Mouse (Mus musculus): ENCODE measurements around the gene Cfap46. TPM values are rescaled to one million over a fixed set of nuclear protein-coding genes. Genes with fewer than 3 reads are reported as not detected.
A peak's percentile ranks its signal among the peaks of the same experiment; 100 is the strongest.

Gene Cfap46
- polyA plus RNA-seq, 1 experiment from 2014 or later, result not detected

GRCm38 (mm10) chr7:139692641-139693294, 9.2 kb upstream of the Cfap46 start:
- no peak overlapping the region for H3K4me2 ChIP-seq (ENCODE audit: low read length)
- H3K4me3 ChIP-seq (ENCODE audit: control insufficient read depth in 1 of 2, insufficient read depth in 1 of 2, low read depth in 1 of 2, low read length in 2 of 2), result no peak overlapping the region
- 87% methylated on average over 4 of the region's 4 CpGs for WGBS
- H3K27me3 ChIP-seq (ENCODE audit: control insufficient read depth, insufficient read depth, low read length), result no peaks in the 10 kb centered on the region
- ATAC-seq (ENCODE audit: insufficient number of reproducible peaks, insufficient read depth, low FRiP score, low read depth), result no peak
- no peaks in the 10 kb centered on the region for H3K4me1 ChIP-seq (ENCODE audit: control insufficient read depth in 2 of 2, insufficient read depth in 2 of 2, low read length in 2 of 2)
- H3K27ac ChIP-seq (replicated peaks in 1 of 2; ENCODE audit: control insufficient read depth in 1 of 2, insufficient read depth in 1 of 2, low read depth in 2 of 2, low read length in 2 of 2), result no peak overlapping the region
- H3K9ac ChIP-seq (ENCODE audit: low read length), result no peak overlapping the region
- peaks cover 7% of the 10 kb centered on the region; the same call in 1 of the 2 replicates for H3K9me3 ChIP-seq (ENCODE audit: control insufficient read depth, low read length)
- no peaks in the 10 kb centered on the region for H3K36me3 ChIP-seq (ENCODE audit: control insufficient read depth, insufficient read depth, low read length)

GRCm38 (mm10) chr7:139692211-139692610, 8.6 kb upstream of the Cfap46 start:
- no peak overlapping the region for H3K27ac ChIP-seq (replicated peaks in 1 of 2; ENCODE audit: control insufficient read depth in 1 of 2, insufficient read depth in 1 of 2, low read depth in 2 of 2, low read length in 2 of 2)
- H3K9me3 ChIP-seq (ENCODE audit: control insufficient read depth, low read length), result peaks cover 1% of the 10 kb centered on the region; the same call in 1 of the 2 replicates
- no peak for ATAC-seq (ENCODE audit: insufficient number of reproducible peaks, insufficient read depth, low FRiP score, low read depth)
- no peak overlapping the region for H3K4me2 ChIP-seq (ENCODE audit: low read length)
- WGBS, result 79% methylated on average over 11 of the region's 11 CpGs
- no peaks in the 10 kb centered on the region for H3K4me1 ChIP-seq (ENCODE audit: control insufficient read depth in 2 of 2, insufficient read depth in 2 of 2, low read length in 2 of 2)
- no peak overlapping the region for H3K4me3 ChIP-seq (ENCODE audit: control insufficient read depth in 1 of 2, insufficient read depth in 1 of 2, low read depth in 1 of 2, low read length in 2 of 2)
- H3K27me3 ChIP-seq (ENCODE audit: control insufficient read depth, insufficient read depth, low read length), result no peaks in the 10 kb centered on the region
- H3K9ac ChIP-seq (ENCODE audit: low read length), result no peak overlapping the region
- no peaks in the 10 kb centered on the region for H3K36me3 ChIP-seq (ENCODE audit: control insufficient read depth, insufficient read depth, low read length)

- Histone ChIP-seq H3K27ac (replicated peaks in 1 of 2; ENCODE audit: control insufficient read depth in 1 of 2, insufficient read depth in 1 of 2, low read depth in 2 of 2, low read length in 2 of 2) (no peak overlapping the region), H3K9me3 (ENCODE audit: control insufficient read depth, low read length) (no peaks in the 10 kb centered on the region), H3K36me3 (ENCODE audit: control insufficient read depth, insufficient read depth, low read length) (no peaks in the 10 kb centered on the region), H3K4me3 (ENCODE audit: control insufficient read depth in 1 of 2, insufficient read depth in 1 of 2, low read depth in 1 of 2, low read length in 2 of 2) (no peak overlapping the region), H3K27me3 (ENCODE audit: control insufficient read depth, insufficient read depth, low read length) (0 out of 2 replicates have a peak, but pooled peaks cover 8% of the 10 kb centered on the region), H3K9ac (ENCODE audit: low read length) (no peak overlapping the region), H3K4me2 (ENCODE audit: low read length) (no peak overlapping the region), H3K4me1 (ENCODE audit: control insufficient read depth in 2 of 2, insufficient read depth in 2 of 2, low read length in 2 of 2) (peaks cover 0 to 6% of the 10 kb centered on the region in 2 experiments; a peak in 3 of 4 replicates)
- ATAC-seq (ENCODE audit: insufficient number of reproducible peaks, insufficient read depth, low FRiP score, low read depth), result no peak
Observed at GRCm38 (mm10) chr7:139685336-139685735, 1.7 kb upstream of the Cfap46 start.

GRCm38 (mm10) chr7:139684553-139684929, 924 bp upstream of the Cfap46 start:
- H3K27me3 ChIP-seq (ENCODE audit: control insufficient read depth, insufficient read depth, low read length), result 0 out of 2 replicates have a peak, but pooled peaks cover 10% of the 10 kb centered on the region
- peak; percentile 80 for ATAC-seq (ENCODE audit: insufficient number of reproducible peaks, insufficient read depth, low FRiP score, low read depth)
- H3K4me3 ChIP-seq (ENCODE audit: control insufficient read depth in 1 of 2, insufficient read depth in 1 of 2, low read depth in 1 of 2, low read length in 2 of 2), result peak overlapping the region; percentile 50 to 83
- peak overlapping the region; percentile 66 for H3K9ac ChIP-seq (ENCODE audit: low read length)
- no peaks in the 10 kb centered on the region for H3K9me3 ChIP-seq (ENCODE audit: control insufficient read depth, low read length)
- H3K27ac ChIP-seq (replicated peaks in 1 of 2; ENCODE audit: control insufficient read depth in 1 of 2, insufficient read depth in 1 of 2, low read depth in 2 of 2, low read length in 2 of 2), result no peak overlapping the region
- H3K36me3 ChIP-seq (ENCODE audit: control insufficient read depth, insufficient read depth, low read length), result no peaks in the 10 kb centered on the region
- peak overlapping the region; percentile 91 for H3K4me2 ChIP-seq (ENCODE audit: low read length)
- H3K4me1 ChIP-seq (ENCODE audit: control insufficient read depth in 2 of 2, insufficient read depth in 2 of 2, low read length in 2 of 2), result peaks cover 0 to 6% of the 10 kb centered on the region in 2 experiments; a peak in 3 of 4 replicates
- under 1% methylated on average over 14 of the region's 14 CpGs for WGBS

- no peak overlapping the region for H3K4me2 ChIP-seq (ENCODE audit: low read length)
- no peaks in the 10 kb centered on the region for H3K36me3 ChIP-seq (ENCODE audit: control insufficient read depth, insufficient read depth, low read length)
- 60% methylated on average over 11 of the region's 11 CpGs for WGBS
- peaks cover 0 to 6% of the 10 kb centered on the region in 2 experiments; a peak in 3 of 4 replicates for H3K4me1 ChIP-seq (ENCODE audit: control insufficient read depth in 2 of 2, insufficient read depth in 2 of 2, low read length in 2 of 2)
- H3K27ac ChIP-seq (replicated peaks in 1 of 2; ENCODE audit: control insufficient read depth in 1 of 2, insufficient read depth in 1 of 2, low read depth in 2 of 2, low read length in 2 of 2), result no peak overlapping the region
- ATAC-seq (ENCODE audit: insufficient number of reproducible peaks, insufficient read depth, low FRiP score, low read depth), result no peak
- no peak overlapping the region for H3K4me3 ChIP-seq (ENCODE audit: control insufficient read depth in 1 of 2, insufficient read depth in 1 of 2, low read depth in 1 of 2, low read length in 2 of 2)
- H3K27me3 ChIP-seq (ENCODE audit: control insufficient read depth, insufficient read depth, low read length), result peaks cover 10% of the 10 kb centered on the region; the same call in 1 of the 2 replicates
- H3K9me3 ChIP-seq (ENCODE audit: control insufficient read depth, low read length), result no peaks in the 10 kb centered on the region
- no peak overlapping the region for H3K9ac ChIP-seq (ENCODE audit: low read length)
Observed at GRCm38 (mm10) chr7:139681921-139682598, 1.6 kb downstream of the Cfap46 start.

GRCm38 (mm10) chr7:139676433-139676832, 7.2 kb downstream of the Cfap46 start:
- 57% methylated on average over 3 of the region's 3 CpGs for WGBS
- no peak overlapping the region for H3K4me3 ChIP-seq (ENCODE audit: control insufficient read depth in 1 of 2, insufficient read depth in 1 of 2, low read depth in 1 of 2, low read length in 2 of 2)
- no peak for ATAC-seq (ENCODE audit: insufficient number of reproducible peaks, insufficient read depth, low FRiP score, low read depth)

GRCm38 (mm10) chr7:139666871-139667270, 16.7 kb downstream of the Cfap46 start:
- H3K9me3 ChIP-seq (ENCODE audit: control insufficient read depth, low read length), result no peaks in the 10 kb centered on the region
- no peak overlapping the region for H3K4me2 ChIP-seq (ENCODE audit: low read length)
- WGBS, result 75% methylated on average over 8 of the region's 8 CpGs
- H3K4me1 ChIP-seq (ENCODE audit: control insufficient read depth in 2 of 2, insufficient read depth in 2 of 2, low read length in 2 of 2), result no peaks in the 10 kb centered on the region
- no peak overlapping the region for H3K27ac ChIP-seq (replicated peaks in 1 of 2; ENCODE audit: control insufficient read depth in 1 of 2, insufficient read depth in 1 of 2, low read depth in 2 of 2, low read length in 2 of 2)
- no peaks in the 10 kb centered on the region for H3K36me3 ChIP-seq (ENCODE audit: control insufficient read depth, insufficient read depth, low read length)
- no peak overlapping the region for H3K4me3 ChIP-seq (ENCODE audit: control insufficient read depth in 1 of 2, insufficient read depth in 1 of 2, low read depth in 1 of 2, low read length in 2 of 2)
- no peak for ATAC-seq (ENCODE audit: insufficient number of reproducible peaks, insufficient read depth, low FRiP score, low read depth)
- H3K27me3 ChIP-seq (ENCODE audit: control insufficient read depth, insufficient read depth, low read length), result peaks cover 4% of the 10 kb centered on the region; the same call in 1 of the 2 replicates
- H3K9ac ChIP-seq (ENCODE audit: low read length), result no peak overlapping the region

More at GRCm38 (mm10) chr7:139676433-139676832, 7.2 kb downstream of the Cfap46 start:
- Histone ChIP-seq H3K9me3 (ENCODE audit: control insufficient read depth, low read length) (no peaks in the 10 kb centered on the region), H3K4me2 (ENCODE audit: low read length) (no peak overlapping the region), H3K9ac (ENCODE audit: low read length) (no peak overlapping the region), H3K4me1 (ENCODE audit: control insufficient read depth in 2 of 2, insufficient read depth in 2 of 2, low read length in 2 of 2) (no peaks in the 10 kb centered on the region), H3K36me3 (ENCODE audit: control insufficient read depth, insufficient read depth, low read length) (no peaks in the 10 kb centered on the region), H3K27ac (replicated peaks in 1 of 2; ENCODE audit: control insufficient read depth in 1 of 2, insufficient read depth in 1 of 2, low read depth in 2 of 2, low read length in 2 of 2) (no peak overlapping the region), H3K27me3 (ENCODE audit: control insufficient read depth, insufficient read depth, low read length) (peaks cover 8% of the 10 kb centered on the region)
